Mouse (Mus musculus): ENCODE results near the gene Baiap2l2.

GRCm38 (mm10) chr15:79262786-79263309 lies 22.5 kb downstream of the Baiap2l2 start:
- TF ChIP-seq CTCF (IDR thresholded peaks at IDR 0.05; ENCODE audit: insufficient read depth, low read length) (no peak), POLR2A (IDR thresholded peaks at IDR 0.05; ENCODE audit: borderline replicate concordance, extremely low read depth, low read depth, low read length) (no peak)
